Mouse (Mus musculus) hindbrain, embryonic 11.5 days (tissue): ENCODE measurements around the gene Cryba4. TPM values are rescaled to one million over a fixed set of nuclear protein-coding genes. Genes with fewer than 3 reads are reported as not detected.
A peak's percentile ranks its signal among the peaks of the same experiment; 100 is the strongest.

Source experiments
- ATAC-seq: fragments of 200-750 bp; cut with Nextera tagmentation; 2 replicates; pipeline ENCODE4 v1.8.0; 2017; ENCODE audit warnings: mild to moderate bottlenecking, moderate TSS enrichment, moderate library complexity; ENCODE audit not compliant: low FRiP score
- DNase-seq: peaks from one replicate; pipeline ENCODE4 v3.0.0-alpha.2; 2015; ENCODE audit warnings: low spot score
- H3K27ac ChIP-seq: fragments of 300-500 bp; sonication (generic); 2 replicates; pipeline ENCODE4 v1.5.1; 2014; ENCODE audit warnings: mild to moderate bottlenecking, low read depth, low read length
- H3K27me3 ChIP-seq: fragments of 300-500 bp; sonication (generic); 2 replicates; pipeline ENCODE4 v1.6.1; 2014; ENCODE audit warnings: mild to moderate bottlenecking, low read length, moderate library complexity, mixed read lengths; ENCODE audit not compliant: control insufficient read depth, insufficient read depth
- H3K36me3 ChIP-seq: fragments of 300-500 bp; sonication (generic); 2 replicates; pipeline ENCODE4 v1.6.1; 2014; ENCODE audit warnings: mild to moderate bottlenecking, low read length, moderate library complexity, mixed read lengths; ENCODE audit not compliant: control insufficient read depth, insufficient read depth
- H3K4me1 ChIP-seq: fragments of 300-500 bp; sonication (generic); replicated peaks from 2 replicates; pipeline ENCODE4 v1.6.1; 2014; ENCODE audit warnings: low read length, mixed read lengths; ENCODE audit not compliant: control insufficient read depth, insufficient read depth
- H3K4me2 ChIP-seq: fragments of 300-500 bp; sonication (generic); replicated peaks from 2 replicates; pipeline ENCODE4 v1.6.1; 2014; ENCODE audit warnings: mild to moderate bottlenecking, low read depth, low read length
- H3K4me3 ChIP-seq: fragments of 300-500 bp; sonication (generic); 2 replicates; pipeline ENCODE4 v1.5.1; 2014; ENCODE audit warnings: low read depth, low read length
- H3K9ac ChIP-seq: fragments of 300-500 bp; sonication (generic); 2 replicates; pipeline ENCODE4 v1.6.1; 2014; ENCODE audit warnings: low read depth, low read length
- H3K9me3 ChIP-seq: fragments of 300-500 bp; sonication (generic); 2 replicates; pipeline ENCODE4 v1.6.1; 2016; ENCODE audit warnings: low read length; ENCODE audit not compliant: control insufficient read depth
- WGBS: fragments of 180-500 bp; shearing (Covaris S2); extraction: QIAGEN DNeasy Blood & Tissue Kit; methylation state at CpG from one replicate; pipeline ENCODE4 v1.1.7; 2014; 5-methylcytosine and 5-hydroxymethylcytosine counted together
- polyA plus RNA-seq: library from polyadenylated mRNA; unstranded; fragments of >200 nt; fragmentation: Nextera tagmentation; extraction: Ambion mirVana; gene quantifications from 2 replicates; pipeline ENCODE4 v1.2.1, GENCODE M21; 2014

Gene Cryba4
- polyA plus RNA-seq, 1 experiment from 2014 or later = 1.9 TPM

DNA sequence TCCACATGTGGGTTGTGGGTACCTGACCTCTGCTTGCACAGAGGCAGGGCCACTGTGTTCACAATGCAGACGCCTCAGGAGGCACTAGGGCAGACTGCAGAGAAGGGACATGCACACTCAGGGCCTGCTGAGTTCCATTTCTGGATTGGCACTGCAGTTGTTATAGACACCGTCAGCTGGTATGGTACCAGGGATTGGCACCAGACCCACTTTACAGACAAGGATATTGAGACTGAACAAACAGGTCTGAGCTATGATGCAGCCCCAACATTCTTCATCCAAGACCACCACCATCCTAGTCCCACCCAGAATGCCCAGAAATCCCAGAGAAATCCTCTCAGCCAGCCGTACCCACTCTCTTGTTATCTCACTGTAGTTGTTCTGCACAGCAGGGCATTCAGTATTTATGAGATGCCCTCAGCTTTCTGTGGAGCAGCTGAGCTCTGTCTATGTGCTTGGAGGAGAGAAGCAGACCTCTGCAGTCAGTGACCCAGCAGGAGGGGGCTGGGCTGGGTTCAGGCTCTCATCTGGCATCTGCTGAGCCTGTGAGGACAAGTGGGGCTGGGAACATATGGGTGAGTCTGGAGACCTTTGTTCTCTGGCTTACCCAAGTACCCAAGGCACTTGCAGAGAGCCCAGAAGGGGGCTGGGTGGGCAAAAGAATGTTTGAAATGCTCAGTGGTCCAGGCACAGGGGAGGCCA, 13.4 kb downstream of the Cryba4 start:
- Histone ChIP-seq H3K9ac (no peak overlapping the region), H3K4me1 (peaks cover 18% of the 10 kb centered on the region), H3K9me3 (no peaks in the 10 kb centered on the region), H3K4me2 (no peak overlapping the region), H3K27ac (peak overlapping the region; percentile 98), H3K4me3 (no peak overlapping the region), H3K36me3 (no peaks in the 10 kb centered on the region), H3K27me3 (no peaks in the 10 kb centered on the region)
- DNase-seq (peak; percentile 71), ATAC-seq (peak; percentile 41)
- 55% methylated on average over 3 of the region's 3 CpGs for WGBS

DNA sequence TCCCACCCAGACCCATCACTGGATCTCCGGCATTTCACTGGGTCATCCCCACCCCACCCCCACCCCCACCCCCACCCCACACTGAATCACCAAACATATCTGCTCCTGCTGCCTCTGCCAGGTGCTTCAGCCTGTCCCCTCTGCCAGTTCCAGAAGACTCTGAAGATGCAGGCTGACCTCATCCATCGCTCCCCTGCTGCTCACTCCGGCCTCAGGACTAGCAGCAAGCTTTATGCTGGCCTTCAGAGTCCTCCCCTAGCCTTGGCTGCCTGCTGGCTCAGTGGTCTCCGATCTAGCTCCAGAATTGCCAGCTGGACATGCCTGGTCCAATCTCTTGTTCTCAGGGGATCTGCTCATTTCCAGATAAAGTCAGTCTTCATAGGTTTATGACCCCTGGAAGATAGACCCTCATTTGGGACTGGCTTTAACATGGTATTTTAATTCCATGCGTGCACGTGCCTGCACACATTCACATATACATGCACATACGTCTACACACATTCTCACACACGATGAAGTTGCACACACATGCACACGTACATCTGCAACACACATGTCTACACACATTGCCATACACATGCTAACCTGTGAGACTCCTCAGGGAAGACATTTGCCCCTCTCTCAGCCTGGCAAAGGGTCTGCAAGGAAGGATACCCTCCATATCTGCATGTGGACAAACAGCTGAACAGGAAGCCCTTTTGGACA, 14.3 kb downstream of the Cryba4 start:
- H3K36me3 ChIP-seq = no peaks in the 10 kb centered on the region
- no peaks in the 10 kb centered on the region for H3K27me3 ChIP-seq
- WGBS = 43% methylated on average over 9 of the region's 9 CpGs
- DNase-seq = peak; percentile 60
- peak overlapping the region; percentile 26 for H3K4me2 ChIP-seq
- peaks cover 18% of the 10 kb centered on the region for H3K4me1 ChIP-seq
- ATAC-seq = peak; percentile 52; the same call in 1 of the 2 replicates
- H3K9me3 ChIP-seq = no peaks in the 10 kb centered on the region
- H3K9ac ChIP-seq = peak overlapping the region; percentile 67; the same call in 1 of the 2 replicates
- peak overlapping the region; percentile 98 for H3K27ac ChIP-seq
- no peak overlapping the region for H3K4me3 ChIP-seq

DNA sequence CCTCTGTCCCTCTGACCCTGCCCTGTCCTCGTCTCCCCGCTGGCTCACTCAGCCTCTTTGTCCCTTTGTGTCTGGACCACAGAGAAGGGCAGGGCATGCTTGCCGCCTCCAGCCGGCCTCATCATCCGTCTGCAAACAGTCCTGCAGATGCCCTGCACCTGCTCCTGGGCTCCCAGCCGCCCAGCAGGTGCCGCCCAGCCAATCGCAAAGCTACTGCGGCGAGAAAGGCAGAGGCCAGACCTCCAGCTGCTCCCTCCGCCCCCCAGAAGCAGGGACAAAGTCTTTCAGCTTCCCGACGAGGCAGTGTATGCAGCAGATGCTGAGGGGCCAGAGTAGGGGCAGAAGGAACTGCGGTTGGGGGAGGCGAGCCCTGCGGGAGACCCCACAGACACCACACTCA, 14.9 kb downstream of the Cryba4 start:
- Histone ChIP-seq H3K27me3 (no peaks in the 10 kb centered on the region), H3K4me2 (peak overlapping the region; percentile 26), H3K4me1 (peaks cover 18% of the 10 kb centered on the region), H3K27ac (peak overlapping the region; percentile 98), H3K9ac (peak overlapping the region; percentile 67), H3K9me3 (no peaks in the 10 kb centered on the region), H3K36me3 (no peaks in the 10 kb centered on the region), H3K4me3 (no peak overlapping the region; the same call in 1 of the 2 replicates)
- peak; percentile 90 for DNase-seq
- peak; percentile 90 for ATAC-seq
- WGBS = 3% methylated on average over 16 of the region's 16 CpGs

DNA sequence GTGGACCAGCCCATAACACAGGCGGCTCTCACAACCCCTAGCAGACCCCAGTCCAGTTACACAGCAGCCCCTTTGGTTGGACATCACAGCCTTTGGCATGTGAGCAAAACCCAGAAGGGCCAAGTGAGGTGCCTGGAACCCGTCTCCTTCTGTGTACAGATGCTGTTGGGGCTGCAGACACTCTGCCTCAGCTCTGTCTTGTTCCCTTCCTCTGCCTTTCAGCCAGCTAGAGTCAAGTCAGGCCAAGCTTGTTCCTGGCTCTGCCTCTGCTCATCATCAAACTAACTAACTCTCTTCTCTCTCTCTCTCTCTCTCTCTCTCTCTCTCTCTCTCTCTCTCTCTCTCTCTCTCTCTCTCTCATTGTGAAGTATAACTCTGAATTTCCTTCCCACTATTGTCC, 15.7 kb downstream of the Cryba4 start:
- no peaks in the 10 kb centered on the region for H3K9me3 ChIP-seq
- no peaks in the 10 kb centered on the region for H3K36me3 ChIP-seq
- H3K4me1 ChIP-seq = peaks cover 18% of the 10 kb centered on the region
- H3K27ac ChIP-seq = peak overlapping the region; percentile 98
- ATAC-seq (no peak), DNase-seq (no peak)
- no peak overlapping the region for H3K4me3 ChIP-seq
- 67% methylated on average over 2 of the region's 2 CpGs for WGBS
- H3K9ac ChIP-seq = peak overlapping the region; percentile 67
- H3K4me2 ChIP-seq = peak overlapping the region; percentile 26
- H3K27me3 ChIP-seq = no peaks in the 10 kb centered on the region

DNA sequence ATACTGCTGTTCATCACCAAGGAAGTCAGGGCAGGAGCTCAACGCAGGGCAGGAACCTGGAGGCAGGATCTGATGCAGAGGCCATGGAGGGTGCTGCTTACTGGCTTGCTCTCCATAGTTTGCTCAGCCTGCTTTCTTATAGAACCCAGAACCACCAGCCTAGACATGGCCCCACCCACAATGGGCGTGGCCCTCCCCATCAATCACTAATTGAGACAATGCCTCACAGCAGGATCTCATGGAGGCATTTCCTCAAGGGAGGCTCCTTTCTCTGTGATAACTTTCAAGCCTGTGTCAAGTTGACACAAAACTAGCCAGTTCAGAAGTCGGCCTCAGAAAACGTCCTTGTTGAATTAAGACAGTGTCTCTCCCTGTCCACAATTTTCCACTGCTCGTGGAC, 16.5 kb downstream of the Cryba4 start:
- no peaks in the 10 kb centered on the region for H3K36me3 ChIP-seq
- no peak overlapping the region for H3K4me2 ChIP-seq
- 57% methylated on average over 5 of the region's 5 CpGs for WGBS
- H3K9ac ChIP-seq = no peak overlapping the region; the same call in 1 of the 2 replicates
- H3K27me3 ChIP-seq = no peaks in the 10 kb centered on the region
- no peak for DNase-seq
- no peak for ATAC-seq
- peak overlapping the region; percentile 98 for H3K27ac ChIP-seq
- peaks cover 18% of the 10 kb centered on the region for H3K4me1 ChIP-seq
- no peaks in the 10 kb centered on the region for H3K9me3 ChIP-seq
- H3K4me3 ChIP-seq = no peak overlapping the region

DNA sequence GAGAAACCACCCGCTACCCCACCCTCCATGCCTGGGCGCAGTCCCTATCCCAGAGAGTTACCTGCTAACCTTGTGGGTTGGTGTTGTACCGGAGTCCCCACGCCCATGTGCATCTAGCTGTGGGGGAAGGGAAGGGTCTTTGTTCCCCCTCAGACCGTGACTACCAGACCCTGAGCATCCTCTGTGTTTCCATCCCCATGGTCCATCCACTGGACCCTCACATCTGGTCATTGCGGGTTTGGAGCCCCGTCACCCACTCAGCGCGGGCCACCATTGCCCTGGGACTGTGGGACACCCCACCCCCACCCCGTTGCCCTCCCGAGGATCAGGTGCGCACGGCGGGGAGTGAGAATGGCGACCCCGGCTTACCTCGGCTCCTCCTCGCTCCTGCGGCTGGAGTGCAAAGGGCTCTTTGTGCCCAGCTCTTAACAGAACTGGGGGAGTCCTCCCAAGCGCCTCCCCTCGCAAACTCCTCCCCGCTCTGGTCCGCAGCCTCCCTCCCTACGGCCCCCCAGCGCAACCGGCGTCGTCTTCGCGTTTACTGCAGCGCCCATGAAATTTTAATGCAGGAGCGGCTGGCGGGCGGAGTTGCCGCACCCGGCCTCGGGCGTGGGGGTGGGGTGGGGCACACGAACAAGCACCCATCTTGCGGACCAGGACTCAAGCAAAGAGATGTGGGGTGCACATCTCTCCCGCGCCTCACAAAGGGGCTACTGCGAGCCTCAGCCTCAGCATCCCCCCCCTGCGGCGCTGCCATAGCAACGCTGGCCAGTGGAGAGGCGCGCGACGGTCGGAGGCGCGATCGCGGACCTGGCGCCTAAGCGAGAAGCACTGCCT, 23.9 kb downstream of the Cryba4 start:
- peak overlapping the region; percentile 99 for H3K9ac ChIP-seq
- H3K4me3 ChIP-seq = peak overlapping the region; percentile 78
- H3K27ac ChIP-seq = peak overlapping the region; percentile 98
- H3K27me3 ChIP-seq = 0 out of 2 replicates have a peak, but pooled peaks cover 2% of the 10 kb centered on the region
- 1% methylated on average over 57 of the region's 57 CpGs for WGBS
- H3K9me3 ChIP-seq = no peaks in the 10 kb centered on the region
- ATAC-seq (peak; percentile 83), DNase-seq (peak; percentile 89)
- peak overlapping the region; percentile 89 for H3K4me2 ChIP-seq
- peaks cover 6% of the 10 kb centered on the region; the same call in 1 of the 2 replicates for H3K36me3 ChIP-seq
- H3K4me1 ChIP-seq = peaks cover 11% of the 10 kb centered on the region

DNA sequence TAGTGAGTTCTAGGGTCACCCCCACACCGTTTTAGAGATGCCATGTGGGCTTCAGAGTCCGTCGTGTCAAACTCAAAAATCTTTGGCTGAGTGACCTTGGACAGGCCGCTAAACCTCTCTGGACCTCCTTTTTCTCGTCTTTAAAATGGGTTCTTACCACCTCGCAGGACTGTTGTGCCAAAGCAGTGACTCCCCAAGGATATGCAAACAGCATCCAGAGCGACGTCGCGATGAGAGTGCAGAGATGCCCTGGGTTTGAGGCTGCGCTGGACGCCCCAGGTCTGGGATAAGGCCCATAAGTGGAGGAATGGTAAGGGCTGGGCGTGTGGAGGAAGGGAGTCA, 24.4 kb downstream of the Cryba4 start:
- peaks cover 11% of the 10 kb centered on the region for H3K4me1 ChIP-seq
- ATAC-seq (0 out of 2 replicates have a peak, but pooled peaks have one; percentile 1), DNase-seq (peak; percentile 76)
- H3K36me3 ChIP-seq = peaks cover 6% of the 10 kb centered on the region; the same call in 1 of the 2 replicates
- H3K9ac ChIP-seq = peak overlapping the region; percentile 99
- H3K4me3 ChIP-seq = peak overlapping the region; percentile 78
- under 1% methylated on average over 13 of the region's 13 CpGs for WGBS
- H3K27me3 ChIP-seq = 0 out of 2 replicates have a peak, but pooled peaks cover 2% of the 10 kb centered on the region
- H3K9me3 ChIP-seq = no peaks in the 10 kb centered on the region
- H3K4me2 ChIP-seq = peak overlapping the region; percentile 89
- H3K27ac ChIP-seq = peak overlapping the region; percentile 98

DNA sequence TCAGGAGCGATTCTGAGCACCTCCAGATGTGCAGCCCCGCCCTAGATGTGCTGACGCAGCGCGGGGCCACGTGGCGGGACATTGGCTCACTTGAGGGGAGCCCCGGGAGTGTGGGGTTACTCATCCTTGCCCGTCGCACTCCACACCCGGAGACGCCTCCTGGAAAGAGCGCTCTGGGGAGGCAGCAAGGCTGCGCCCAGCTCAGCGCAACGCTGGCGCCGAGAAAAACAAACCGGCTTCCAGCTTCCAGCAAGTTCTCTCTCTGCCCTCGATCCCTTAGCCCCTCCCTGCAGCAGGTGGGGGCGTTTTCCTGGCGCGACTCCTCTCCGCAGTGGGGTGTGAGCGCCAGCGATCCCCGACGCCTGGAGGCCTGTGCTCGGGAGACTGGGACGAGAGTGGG, 25.0 kb downstream of the Cryba4 start:
- H3K9ac ChIP-seq = peak overlapping the region; percentile 99
- DNase-seq = peak; percentile 63
- no peaks in the 10 kb centered on the region for H3K9me3 ChIP-seq
- H3K4me2 ChIP-seq = peak overlapping the region; percentile 89
- ATAC-seq = no peak
- H3K4me1 ChIP-seq = peaks cover 11% of the 10 kb centered on the region
- peak overlapping the region; percentile 78 for H3K4me3 ChIP-seq
- WGBS = 1% methylated on average over 29 of the region's 30 CpGs
- H3K36me3 ChIP-seq = peaks cover 6% of the 10 kb centered on the region; the same call in 1 of the 2 replicates
- 0 out of 2 replicates have a peak, but pooled peaks cover 2% of the 10 kb centered on the region for H3K27me3 ChIP-seq
- H3K27ac ChIP-seq = peak overlapping the region; percentile 98
